Mouse (Mus musculus) liver, adult 2 months (tissue): ENCODE measurements around the gene Krt25.

Experiments used
- CTCF ChIP-seq: fragments of 200-500 bp; IDR thresholded peaks from 2 replicates; pipeline ENCODE4 v1.5.1; 2011; ENCODE audit warnings: low read depth, low read length, control low read depth
- POLR2A ChIP-seq: fragments of 200-500 bp; IDR thresholded peaks from 2 replicates; pipeline ENCODE4 v1.6.1; 2011; ENCODE audit warnings: low read length, control low read depth; ENCODE audit not compliant: insufficient read depth; ENCODE audit errors: extremely low read depth

DNA sequence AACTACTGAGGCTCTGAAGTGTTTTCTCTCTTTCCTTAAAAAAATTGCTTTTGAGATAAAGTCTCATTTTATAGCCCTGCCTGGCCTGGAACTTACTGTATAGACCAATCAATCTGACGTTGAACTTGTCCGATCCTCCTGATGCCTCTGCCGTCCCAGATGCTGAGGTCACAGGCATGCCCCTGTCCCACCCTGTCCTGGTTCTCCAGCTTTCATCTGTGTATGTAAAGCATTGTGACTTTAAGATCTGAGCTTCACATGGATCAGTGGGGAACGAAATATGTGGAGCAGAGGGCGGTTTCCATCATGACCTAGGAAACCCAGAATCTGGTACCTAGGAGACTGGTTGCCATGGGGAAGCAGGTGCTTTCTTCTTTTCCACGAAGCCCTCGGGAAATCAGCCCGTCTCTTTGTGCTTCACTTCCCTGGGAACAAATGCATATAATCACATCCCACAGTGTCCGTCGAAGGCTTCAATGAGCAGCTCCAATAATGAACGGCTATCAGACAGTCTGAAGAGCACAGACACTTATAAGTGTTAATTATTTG is 16.6 kb upstream of the Krt25 start:
- no peak for TF ChIP-seq POLR2A
- no peak for TF ChIP-seq CTCF
